Mouse (Mus musculus): ENCODE results near the gene Nrros.

Gene Nrros

GRCm38 (mm10) chr16:32163392-32163791 lies 2.0 kb downstream of the Nrros start:
- DNase-seq (ENCODE audit: low read depth, low spot score), result peak; percentile 93

- no peak for DNase-seq (ENCODE audit: low read depth, low spot score)
Observed at GRCm38 (mm10) chr16:32160742-32161323, 4.6 kb downstream of the Nrros start.

- DNase-seq (ENCODE audit: low read depth, low spot score), result no peak
Observed at GRCm38 (mm10) chr16:32158966-32159365, 6.4 kb downstream of the Nrros start.

GRCm38 (mm10) chr16:32157369-32157768 lies 8.0 kb downstream of the Nrros start:
- DNase-seq (ENCODE audit: low read depth, low spot score), result no peak

- no peak for DNase-seq (ENCODE audit: low read depth, low spot score)
Observed at GRCm38 (mm10) chr16:32156719-32157118, 8.7 kb downstream of the Nrros start.

- no peak for DNase-seq (ENCODE audit: low read depth, low spot score)
Observed at GRCm38 (mm10) chr16:32154437-32154836, 11.0 kb downstream of the Nrros start.

GRCm38 (mm10) chr16:32153976-32154375 lies 11.4 kb downstream of the Nrros start:
- DNase-seq (ENCODE audit: low read depth, low spot score), result no peak

GRCm38 (mm10) chr16:32147589-32148207 lies 17.7 kb downstream of the Nrros start:
- no peak for DNase-seq (ENCODE audit: low read depth, low spot score)

GRCm38 (mm10) chr16:32144592-32144991 lies 20.8 kb downstream of the Nrros start:
- DNase-seq (ENCODE audit: low read depth, low spot score), result no peak

- DNase-seq (ENCODE audit: low read depth, low spot score), result no peak
Observed at GRCm38 (mm10) chr16:32143766-32144165, 21.6 kb downstream of the Nrros start.

- no peak for DNase-seq (ENCODE audit: low read depth, low spot score)
Observed at GRCm38 (mm10) chr16:32138954-32139353, 26.4 kb downstream of the Nrros start.

- no peak for DNase-seq (ENCODE audit: low read depth, low spot score)
Observed at GRCm38 (mm10) chr16:32135842-32136357, 29.5 kb downstream of the Nrros start.

- DNase-seq (ENCODE audit: low read depth, low spot score), result no peak
Observed at GRCm38 (mm10) chr16:32133148-32133547, 32.2 kb downstream of the Nrros start.

- no peak for DNase-seq (ENCODE audit: low read depth, low spot score)
Observed at GRCm38 (mm10) chr16:32130190-32130826, 35.1 kb downstream of the Nrros start.

GRCm38 (mm10) chr16:32129449-32130189 lies 35.8 kb downstream of the Nrros start:
- DNase-seq (ENCODE audit: low read depth, low spot score), result no peak

GRCm38 (mm10) chr16:32127046-32127445 lies 38.3 kb downstream of the Nrros start:
- DNase-seq (ENCODE audit: low read depth, low spot score), result no peak

- no peak for DNase-seq (ENCODE audit: low read depth, low spot score)
Observed at GRCm38 (mm10) chr16:32125364-32125763, 40.0 kb downstream of the Nrros start.

- DNase-seq (ENCODE audit: low read depth, low spot score), result peak; percentile 93
Observed at GRCm38 (mm10) chr16:32124444-32125335, 40.7 kb downstream of the Nrros start.

- DNase-seq (ENCODE audit: low read depth, low spot score), result no peak
Observed at GRCm38 (mm10) chr16:32124020-32124419, 41.4 kb downstream of the Nrros start.

GRCm38 (mm10) chr16:32120454-32120853 lies 44.9 kb downstream of the Nrros start:
- DNase-seq (ENCODE audit: low read depth, low spot score), result no peak

GRCm38 (mm10) chr16:32116186-32116585 lies 49.2 kb downstream of the Nrros start:
- no peak for DNase-seq (ENCODE audit: low read depth, low spot score)

All from A20 (cell line).